Mouse (Mus musculus) CH12.LX (cell line): ENCODE results near the gene Ms4a4d. TPM values are rescaled to one million over a fixed set of nuclear protein-coding genes. Genes with fewer than 3 reads are reported as not detected.

Experiments used
- DNase-seq: peaks from one replicate; pipeline ENCODE4 v3.0.0-alpha.2; 2013; ENCODE audit errors: extremely low read depth
- H3K27ac ChIP-seq: 2 replicates; pipeline ENCODE4 v1.5.1; 2012; ENCODE audit warnings: low read depth, mild to moderate bottlenecking, control low read depth, moderate library complexity; ENCODE audit not compliant: insufficient read depth
- H3K27me3 ChIP-seq: replicated peaks from 2 replicates; pipeline ENCODE3; 2012; ENCODE audit warnings: inconsistent platforms
- H3K36me3 ChIP-seq, 2 experiments: replicated peaks in 1 of 2; 2 replicates each; pipeline versions ENCODE3 to v1.6.1; 2012; ENCODE audit warnings: inconsistent platforms in 1 of 2, low read length in 1 of 2, mild to moderate bottlenecking in 1 of 2, mixed read lengths in 1 of 2, moderate library complexity in 1 of 2; ENCODE audit not compliant: control insufficient read depth in 1 of 2, insufficient read depth in 1 of 2
- H3K4me1 ChIP-seq, 2 experiments: 2 replicates each; pipeline ENCODE4 v1.6.1; 2012; ENCODE audit warnings: inconsistent platforms in 1 of 2, moderate library complexity in 1 of 2; ENCODE audit not compliant: insufficient read depth in 2 of 2, control insufficient read depth in 1 of 2
- H3K4me2 ChIP-seq: 2 replicates; pipeline ENCODE4 v1.6.1; 2012; ENCODE audit warnings: low read depth, mild to moderate bottlenecking, control low read depth; ENCODE audit not compliant: poor library complexity, insufficient read depth, severe bottlenecking
- H3K4me3 ChIP-seq, 3 experiments: fragments of 150-350 bp in 1 of 3; sonication (generic) in 1 of 3; replicated peaks in 1 of 3; 2 replicates each; pipeline versions ENCODE3 to v1.5.1; 2011 to 2012; ENCODE audit warnings: low read depth in 2 of 3, low read length in 2 of 3, mild to moderate bottlenecking in 2 of 3, moderate library complexity in 2 of 3, control low read depth in 1 of 3, improper control_type of control experiment in 1 of 3, inconsistent platforms in 1 of 3, mixed read lengths in 1 of 3; ENCODE audit not compliant: poor library complexity in 1 of 3
- H3K79me2 ChIP-seq: replicated peaks from 2 replicates; pipeline ENCODE4 v1.6.1; 2012; ENCODE audit warnings: mild to moderate bottlenecking, moderate library complexity; ENCODE audit not compliant: control insufficient read depth, poor library complexity, insufficient read depth, severe bottlenecking; ENCODE audit errors: extremely low read depth
- H3K9ac ChIP-seq: 2 replicates; pipeline ENCODE4 v1.6.1; 2012; ENCODE audit warnings: low read depth, mild to moderate bottlenecking, control low read depth, moderate library complexity; ENCODE audit not compliant: insufficient read depth
- H3K9me3 ChIP-seq: replicated peaks from 2 replicates; pipeline ENCODE3; 2012; ENCODE audit warnings: low read length, inconsistent platforms, mixed read lengths
- BHLHE40 ChIP-seq: IDR thresholded peaks from 2 replicates; pipeline ENCODE4 v1.6.1; 2011; ENCODE audit warnings: mild to moderate bottlenecking, low read depth, low read length, improper control_type of control experiment
- CHD1 ChIP-seq: IDR thresholded peaks from 2 replicates; pipeline ENCODE4 v1.6.1; 2012; ENCODE audit warnings: low read depth, low read length, improper control_type of control experiment, inconsistent platforms
- EP300 ChIP-seq: IDR thresholded peaks from 2 replicates; pipeline ENCODE4 v1.6.1; 2011; ENCODE audit warnings: low read length, improper control_type of control experiment
- JUND ChIP-seq: conservative IDR thresholded peaks from 2 replicates; pipeline ENCODE4 v1.6.1; 2011; ENCODE audit warnings: low read depth, low read length, improper control_type of control experiment
- KAT2A ChIP-seq: IDR thresholded peaks from 2 replicates; pipeline ENCODE4 v1.6.1; 2012; ENCODE audit warnings: low read length, improper control_type of control experiment, inconsistent platforms; ENCODE audit not compliant: insufficient replicate concordance
- MAX ChIP-seq: IDR thresholded peaks from 2 replicates; pipeline ENCODE4 v1.6.1; 2011; ENCODE audit warnings: low read length, improper control_type of control experiment
- MAZ ChIP-seq: IDR thresholded peaks from 2 replicates; pipeline ENCODE4 v1.6.1; 2012; ENCODE audit warnings: low read depth, mild to moderate bottlenecking, inconsistent platforms, low read length, improper control_type of control experiment, moderate library complexity
- MEF2A ChIP-seq: IDR thresholded peaks from 2 replicates; pipeline ENCODE4 v1.6.1; 2014; ENCODE audit warnings: low read depth, mild to moderate bottlenecking, inconsistent platforms, low read length, improper control_type of control experiment, borderline replicate concordance
- MXI1 ChIP-seq: IDR thresholded peaks from 2 replicates; pipeline ENCODE4 v1.6.1; 2011; ENCODE audit warnings: mild to moderate bottlenecking, low read depth, low read length, improper control_type of control experiment
- NELFE ChIP-seq: IDR thresholded peaks from 2 replicates; pipeline ENCODE4 v1.6.1; 2011; ENCODE audit warnings: low read depth, low read length, improper control_type of control experiment
- NRF1 ChIP-seq: IDR thresholded peaks from 2 replicates; pipeline ENCODE4 v1.6.1; 2014; ENCODE audit warnings: low read depth, mild to moderate bottlenecking, inconsistent platforms, low read length, improper control_type of control experiment, moderate library complexity
- PAX5 ChIP-seq: IDR thresholded peaks from 2 replicates; pipeline ENCODE4 v1.6.1; 2012; ENCODE audit warnings: low read length, inconsistent platforms, mixed read lengths
- POLR2A ChIP-seq: IDR thresholded peaks from 2 replicates; pipeline ENCODE4 v1.6.1; 2011; ENCODE audit warnings: low read depth, mild to moderate bottlenecking, improper control_type of control experiment, low read length
- RAD21 ChIP-seq: IDR thresholded peaks from 2 replicates; pipeline ENCODE4 v1.6.1; 2011; ENCODE audit warnings: low read depth, mild to moderate bottlenecking, low read length, improper control_type of control experiment, moderate library complexity
- RCOR1 ChIP-seq: conservative IDR thresholded peaks from 2 replicates; pipeline ENCODE4 v1.6.1; 2012; ENCODE audit warnings: low read depth, mild to moderate bottlenecking, inconsistent platforms, low read length, improper control_type of control experiment
- SIN3A ChIP-seq: IDR thresholded peaks from 2 replicates; pipeline ENCODE4 v1.6.1; 2012; ENCODE audit warnings: low read length, improper control_type of control experiment, inconsistent platforms
- SMC3 ChIP-seq: IDR thresholded peaks from 2 replicates; pipeline ENCODE4 v1.6.1; 2011; ENCODE audit warnings: low read depth, low read length, improper control_type of control experiment
- UBTF ChIP-seq: IDR thresholded peaks from 2 replicates; pipeline ENCODE4 v1.6.1; 2012; ENCODE audit warnings: low read depth, mild to moderate bottlenecking, inconsistent platforms, low read length, improper control_type of control experiment, moderate library complexity
- USF1 ChIP-seq: IDR thresholded peaks from 2 replicates; pipeline ENCODE4 v1.6.1; 2014; ENCODE audit warnings: low read depth, mild to moderate bottlenecking, inconsistent platforms, low read length, improper control_type of control experiment
- dilution Hi-C: fragments of 300-500 bp; cut with MboI; formaldehyde crosslinking; loops from 2 replicates; pipeline ENCODE4 v1.14.3; 2020; ENCODE audit warnings: low sequenced_read_pairs; ENCODE audit not compliant: extremely low pct_unique_long_range_greater_than_20kb, extremely low pct_ligation_motif_present
- in situ Hi-C: fragments of 300-500 bp; cut with MboI; formaldehyde crosslinking; loops from 3 replicates; pipeline ENCODE4 v1.14.3; 2019; ENCODE audit warnings: low sequenced_read_pairs, low pct_ligation_motif_present, low pct_unique_long_range_greater_than_20kb, mixed read lengths
- polyA plus RNA-seq: library from polyadenylated mRNA; unstranded; fragments of >175 nt; gene quantifications from 2 replicates; pipeline ENCODE4 v1.2.1, GENCODE M21; 2012; ENCODE audit warnings: low read depth; ENCODE audit not compliant: insufficient read length
- total RNA-seq, 2 experiments: library from RNA; depleted of rRNA; stranded (reverse); fragments of 300-350 nt in 1 of 2; fragments of >200 nt in 1 of 2; gene quantifications; 2 replicates each; pipeline ENCODE4 v1.2.3; 2012 to 2014

Ms4a4d gene
- total and polyA plus RNA-seq, 3 experiments = not detected

DNA sequence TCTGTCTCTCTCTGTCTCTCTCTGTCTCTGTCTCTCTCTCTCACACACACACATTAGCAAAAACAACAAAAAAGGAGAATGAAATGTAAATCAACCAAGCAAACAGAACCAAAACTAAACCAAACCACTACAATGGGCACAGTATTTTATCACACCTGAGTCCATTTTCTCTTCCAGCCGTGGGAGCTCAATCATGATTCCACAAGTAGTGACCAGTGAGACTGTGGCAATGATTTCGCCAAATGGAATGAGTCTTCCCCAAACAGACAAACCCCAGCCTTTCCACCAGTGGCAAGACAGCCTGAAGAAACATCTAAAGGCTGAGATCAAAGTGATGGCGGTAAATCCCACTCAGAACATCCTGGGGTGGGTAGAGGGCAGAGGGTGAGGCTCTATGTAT is 16.5 kb upstream of the Ms4a4d start:
- no peaks in the 10 kb centered on the region for H3K9me3 ChIP-seq
- no peak for TF ChIP-seq RCOR1
- no peak for TF ChIP-seq EP300
- TF ChIP-seq POLR2A = no peak
- TF ChIP-seq, all 38 proteins: peak for 0
- H3K4me1 ChIP-seq = peaks cover 2 to 25% of the 10 kb centered on the region in 2 experiments
- H3K27ac ChIP-seq = no peak overlapping the region
- no peaks in the 10 kb centered on the region for H3K79me2 ChIP-seq
- no peaks in the 10 kb centered on the region for H3K27me3 ChIP-seq
- H3K4me3 ChIP-seq = no peak overlapping the region
- no peaks in the 10 kb centered on the region for H3K36me3 ChIP-seq
- DNase-seq = no peak
- dilution Hi-C loops = no loop called here
- H3K9ac ChIP-seq = no peak overlapping the region
- in situ Hi-C loops = no loop called here
- no peak overlapping the region for H3K4me2 ChIP-seq

DNA sequence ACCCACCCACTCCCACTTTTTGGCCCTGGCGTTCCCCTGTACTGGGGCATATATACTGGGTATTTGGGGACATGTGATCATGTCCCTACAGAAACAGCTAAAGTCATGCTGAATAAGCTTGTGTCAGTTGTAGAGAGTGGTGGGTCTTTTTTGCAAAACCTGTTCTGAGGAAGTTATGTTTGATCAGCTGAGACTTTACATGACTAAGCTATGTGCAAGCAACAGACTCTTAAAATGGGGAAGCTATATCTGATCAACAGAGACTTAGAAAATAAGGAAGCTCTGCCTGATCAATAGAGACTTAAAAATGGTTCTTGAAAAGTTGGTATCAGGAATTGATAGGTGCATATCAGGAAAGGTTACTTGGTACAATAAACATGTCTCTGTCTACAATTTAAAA is 3.2 kb upstream of the Ms4a4d start:
- Histone ChIP-seq H3K9ac (no peak overlapping the region), H3K27me3 (no peaks in the 10 kb centered on the region), H3K4me3 (no peak overlapping the region), H3K4me2 (no peak overlapping the region), H3K4me1 (peaks cover 3 to 7% of the 10 kb centered on the region in 2 experiments), H3K9me3 (no peaks in the 10 kb centered on the region), H3K36me3 (no peaks in the 10 kb centered on the region), H3K27ac (no peak overlapping the region), H3K79me2 (no peaks in the 10 kb centered on the region)
- DNase-seq = no peak
- dilution Hi-C loops = no loop called here
- TF ChIP-seq USF1 (no peak), PAX5 (no peak), RCOR1 (no peak), MXI1 (no peak), RAD21 (no peak), CHD1 (no peak), BHLHE40 (no peak), SMC3 (no peak), EP300 (no peak), MAX (no peak), NRF1 (no peak), MAZ (no peak), NELFE (no peak), UBTF (no peak), MEF2A (no peak), KAT2A (no peak), JUND (no peak), SIN3A (no peak)
- in situ Hi-C loops = no loop called here
